Mouse (Mus musculus): Measurements from ENCODE around the gene Egfl7. TPM values are rescaled to one million over a fixed set of nuclear protein-coding genes. Genes with fewer than 3 reads are reported as not detected.

The Egfl7 gene
- polyA plus RNA-seq, 1 experiment, result 5.6 TPM

DNA sequence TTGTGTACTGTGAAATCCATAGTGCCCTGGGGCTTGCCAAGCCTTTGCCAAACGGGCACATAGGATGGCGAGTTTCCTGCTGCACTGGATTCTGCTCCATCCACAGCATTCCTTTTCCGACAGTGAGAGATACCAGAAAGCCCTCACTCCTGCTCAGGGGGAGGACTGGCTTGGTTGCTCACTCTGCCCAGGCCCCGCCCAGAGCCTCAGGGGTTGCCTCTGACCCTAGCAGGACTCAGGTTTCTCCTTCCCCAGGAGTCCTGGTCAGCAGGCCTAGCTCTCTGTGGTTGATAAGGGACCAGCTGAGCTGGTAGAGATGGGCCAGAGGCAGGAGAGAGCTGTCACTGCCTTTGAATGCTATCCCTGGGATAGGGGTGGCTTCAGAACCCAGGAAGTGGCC lies 8.8 kb downstream of the Egfl7 start:
- TF ChIP-seq MYOD1 (IDR thresholded peaks at IDR 0.05; ENCODE audit: control insufficient read depth, insufficient read length, low read depth), result no peak
- TF ChIP-seq USF1 (IDR thresholded peaks at IDR 0.05; ENCODE audit: low read depth), result no peak
- TF ChIP-seq MYOG (IDR thresholded peaks at IDR 0.05; ENCODE audit: control insufficient read depth, extremely low read depth, insufficient read length), result no peak
- peaks cover 7% of the 10 kb centered on the region for H3K36me3 ChIP-seq (ENCODE audit: control insufficient read depth, insufficient read depth)
- H3K79me3 ChIP-seq (ENCODE audit: low read depth), result no peaks in the 10 kb centered on the region
- no peak overlapping the region for H3K4me3 ChIP-seq (ENCODE audit: insufficient read depth, poor library complexity, severe bottlenecking)
- H3ac ChIP-seq (ENCODE audit: control insufficient read depth, insufficient read length, low read depth), result no peak overlapping the region
- no peaks in the 10 kb centered on the region for H3K79me2 ChIP-seq (ENCODE audit: control insufficient read depth, insufficient read depth)
- H3K27me3 ChIP-seq (ENCODE audit: control insufficient read depth, insufficient read depth, insufficient read length), result peaks cover 4% of the 10 kb centered on the region

DNA sequence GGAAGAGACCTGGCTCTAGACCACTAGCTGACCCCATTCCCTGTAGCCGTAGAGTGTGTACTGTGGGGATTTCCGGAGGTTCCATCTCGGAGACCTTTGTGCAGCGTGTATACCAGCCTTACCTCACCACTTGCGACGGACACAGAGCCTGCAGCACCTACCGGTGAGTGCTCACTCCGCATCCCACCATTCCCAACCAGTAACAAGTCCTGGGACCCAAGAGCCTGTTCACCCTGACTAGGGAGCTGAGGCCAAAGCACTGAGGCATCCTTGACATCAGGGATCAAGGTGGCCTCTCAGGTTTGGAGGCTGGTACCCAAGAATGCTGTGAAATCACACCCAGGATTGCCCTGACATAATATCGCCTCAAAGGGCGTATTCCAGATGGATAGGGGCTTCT lies 9.5 kb downstream of the Egfl7 start:
- Histone ChIP-seq H3K4me3 (ENCODE audit: insufficient read depth, poor library complexity, severe bottlenecking) (no peak overlapping the region), H3K36me3 (ENCODE audit: control insufficient read depth, insufficient read depth) (peaks cover 9% of the 10 kb centered on the region), H3K79me3 (ENCODE audit: low read depth) (no peaks in the 10 kb centered on the region), H3K79me2 (ENCODE audit: control insufficient read depth, insufficient read depth) (no peaks in the 10 kb centered on the region), H3K27me3 (ENCODE audit: control insufficient read depth, insufficient read depth, insufficient read length) (no peaks in the 10 kb centered on the region), H3ac (ENCODE audit: control insufficient read depth, insufficient read length, low read depth) (no peak overlapping the region)
- TF ChIP-seq MYOG (IDR thresholded peaks at IDR 0.05; ENCODE audit: control insufficient read depth, extremely low read depth, insufficient read length), result no peak
- no peak for TF ChIP-seq MYOD1 (IDR thresholded peaks at IDR 0.05; ENCODE audit: control insufficient read depth, insufficient read length, low read depth)
- TF ChIP-seq MAX (IDR thresholded peaks at IDR 0.05), result no peak
- TF ChIP-seq USF1 (IDR thresholded peaks at IDR 0.05; ENCODE audit: low read depth), result no peak
- no peak for TF ChIP-seq CTCF (IDR thresholded peaks at IDR 0.05; ENCODE audit: control insufficient read depth, insufficient read depth, insufficient read length)
- no peak for TF ChIP-seq FOSL1 (IDR thresholded peaks at IDR 0.05; ENCODE audit: insufficient read depth, low read length, poor library complexity, severe bottlenecking)
- no peak for TF ChIP-seq CEBPB (IDR thresholded peaks at IDR 0.05; ENCODE audit: low read depth)

GRCm38 (mm10) chr2:26590282-26590681 lies 10.5 kb downstream of the Egfl7 start:
- Histone ChIP-seq H3K4me3 (ENCODE audit: insufficient read depth, poor library complexity, severe bottlenecking) (no peak overlapping the region), H3ac (ENCODE audit: control insufficient read depth, insufficient read length, low read depth) (no peak overlapping the region)
- TF ChIP-seq MYOD1 (IDR thresholded peaks at IDR 0.05; ENCODE audit: control insufficient read depth, insufficient read length, low read depth), result no peak

GRCm38 (mm10) chr2:26590962-26591361 lies 11.1 kb downstream of the Egfl7 start:
- no peak overlapping the region for H3ac ChIP-seq (ENCODE audit: control insufficient read depth, insufficient read length, low read depth)
- no peak overlapping the region for H3K4me3 ChIP-seq (ENCODE audit: insufficient read depth, poor library complexity, severe bottlenecking)
- no peaks in the 10 kb centered on the region for H3K27me3 ChIP-seq (ENCODE audit: control insufficient read depth, insufficient read depth, insufficient read length)
- TF ChIP-seq FOSL1 (IDR thresholded peaks at IDR 0.05; ENCODE audit: insufficient read depth, low read length, poor library complexity, severe bottlenecking) (no peak), CEBPB (IDR thresholded peaks at IDR 0.05; ENCODE audit: low read depth) (no peak), CTCF (IDR thresholded peaks at IDR 0.05; ENCODE audit: control insufficient read depth, insufficient read depth, insufficient read length) (no peak), USF1 (IDR thresholded peaks at IDR 0.05; ENCODE audit: low read depth) (no peak), MAX (IDR thresholded peaks at IDR 0.05) (no peak), MYOD1 (IDR thresholded peaks at IDR 0.05; ENCODE audit: control insufficient read depth, insufficient read length, low read depth) (no peak), MYOG (IDR thresholded peaks at IDR 0.05; ENCODE audit: control insufficient read depth, extremely low read depth, insufficient read length) (no peak)
- H3K79me3 ChIP-seq (ENCODE audit: low read depth), result no peaks in the 10 kb centered on the region
- H3K79me2 ChIP-seq (ENCODE audit: control insufficient read depth, insufficient read depth), result no peaks in the 10 kb centered on the region
- H3K36me3 ChIP-seq (ENCODE audit: control insufficient read depth, insufficient read depth), result peaks cover 16% of the 10 kb centered on the region

More at GRCm38 (mm10) chr2:26590282-26590681, 10.5 kb downstream of the Egfl7 start:
- no peaks in the 10 kb centered on the region for H3K27me3 ChIP-seq (ENCODE audit: control insufficient read depth, insufficient read depth, insufficient read length)
- H3K79me3 ChIP-seq (ENCODE audit: low read depth), result no peaks in the 10 kb centered on the region
- no peaks in the 10 kb centered on the region for H3K79me2 ChIP-seq (ENCODE audit: control insufficient read depth, insufficient read depth)
- peaks cover 13% of the 10 kb centered on the region for H3K36me3 ChIP-seq (ENCODE audit: control insufficient read depth, insufficient read depth)

DNA sequence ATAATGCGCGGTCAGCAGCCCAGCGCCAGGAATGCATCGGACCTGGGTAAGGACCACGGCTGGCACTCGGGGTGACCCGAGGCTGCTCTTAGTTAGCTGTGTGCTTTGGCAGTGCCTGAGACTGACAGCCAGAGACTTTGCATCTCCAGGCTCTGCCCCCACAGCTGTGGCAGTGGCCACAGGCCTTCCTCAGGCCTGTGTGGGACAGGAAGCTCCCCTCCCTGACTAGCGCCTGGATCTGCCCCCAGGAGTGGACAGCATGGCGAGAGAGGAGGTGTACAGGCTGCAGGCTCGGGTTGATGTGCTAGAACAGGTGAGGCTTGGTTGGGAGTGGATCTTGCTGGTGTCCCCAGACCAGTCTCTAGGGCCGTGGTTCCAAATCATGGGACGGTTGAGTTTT lies 11.6 kb downstream of the Egfl7 start:
- no peak overlapping the region for H3K4me3 ChIP-seq (ENCODE audit: insufficient read depth, poor library complexity, severe bottlenecking)
- no peaks in the 10 kb centered on the region for H3K79me2 ChIP-seq (ENCODE audit: control insufficient read depth, insufficient read depth)
- H3K79me3 ChIP-seq (ENCODE audit: low read depth), result no peaks in the 10 kb centered on the region
- no peak for TF ChIP-seq FOSL1 (IDR thresholded peaks at IDR 0.05; ENCODE audit: insufficient read depth, low read length, poor library complexity, severe bottlenecking)
- H3K36me3 ChIP-seq (ENCODE audit: control insufficient read depth, insufficient read depth), result peaks cover 16% of the 10 kb centered on the region
- no peak overlapping the region for H3ac ChIP-seq (ENCODE audit: control insufficient read depth, insufficient read length, low read depth)
- no peaks in the 10 kb centered on the region for H3K27me3 ChIP-seq (ENCODE audit: control insufficient read depth, insufficient read depth, insufficient read length)

DNA sequence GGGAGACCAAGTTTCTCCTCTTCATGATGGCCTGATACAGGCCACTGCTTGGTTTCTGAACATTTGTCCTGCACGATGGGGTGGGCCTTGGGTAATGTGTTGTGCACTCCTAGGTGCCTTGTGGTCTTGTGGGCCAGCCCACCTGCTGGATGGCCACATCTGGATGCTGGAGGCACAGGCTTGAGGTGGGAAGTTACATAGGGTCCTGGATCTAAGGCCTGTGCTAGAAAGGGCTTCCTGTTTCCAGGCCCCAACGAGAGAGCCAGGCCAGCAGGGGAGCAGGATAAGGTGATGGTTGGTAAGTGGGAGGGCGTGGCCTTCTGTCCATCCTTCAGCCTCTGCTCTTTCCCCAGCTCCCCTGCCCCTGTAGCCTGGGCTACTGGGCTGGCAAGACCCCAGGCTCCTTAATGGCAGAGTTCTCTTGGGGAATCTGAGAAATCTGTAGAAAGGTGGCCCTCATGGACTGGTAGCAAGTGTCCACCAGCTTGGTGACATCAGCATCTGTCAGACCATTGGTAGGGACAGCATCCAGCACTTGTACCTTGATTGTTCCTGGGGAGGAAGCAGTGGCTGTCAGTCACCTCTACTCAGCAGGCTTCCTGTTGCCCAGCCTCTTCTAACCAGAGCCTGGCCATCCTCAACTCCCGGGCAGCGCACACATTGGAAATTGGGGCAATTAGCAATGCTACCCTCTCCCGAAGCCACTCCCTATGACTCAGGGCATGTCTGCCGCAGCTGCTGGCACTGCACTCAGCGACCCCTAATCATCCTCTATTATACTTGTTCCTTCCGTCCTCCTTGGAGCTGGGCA lies 13.6 kb downstream of the Egfl7 start:
- Histone ChIP-seq H3K27me3 (ENCODE audit: control insufficient read depth, insufficient read depth, insufficient read length) (no peaks in the 10 kb centered on the region), H3ac (ENCODE audit: control insufficient read depth, insufficient read length, low read depth) (no peak overlapping the region), H3K4me3 (ENCODE audit: insufficient read depth, poor library complexity, severe bottlenecking) (no peak overlapping the region), H3K79me3 (ENCODE audit: low read depth) (no peaks in the 10 kb centered on the region), H3K79me2 (ENCODE audit: control insufficient read depth, insufficient read depth) (no peaks in the 10 kb centered on the region), H3K36me3 (ENCODE audit: control insufficient read depth, insufficient read depth) (peaks cover 16% of the 10 kb centered on the region)
- TF ChIP-seq CEBPB (IDR thresholded peaks at IDR 0.05; ENCODE audit: low read depth), result no peak
- no peak for TF ChIP-seq CTCF (IDR thresholded peaks at IDR 0.05; ENCODE audit: control insufficient read depth, insufficient read depth, insufficient read length)
- TF ChIP-seq USF1 (IDR thresholded peaks at IDR 0.05; ENCODE audit: low read depth), result no peak
- peak; percentile 25 for TF ChIP-seq MYOD1 (IDR thresholded peaks at IDR 0.05; ENCODE audit: control insufficient read depth, insufficient read length, low read depth)

Measured in C2C12 (cell line).